Mouse (Mus musculus): ENCODE measurements around the gene Rsf1.

Gene Rsf1

DNA sequence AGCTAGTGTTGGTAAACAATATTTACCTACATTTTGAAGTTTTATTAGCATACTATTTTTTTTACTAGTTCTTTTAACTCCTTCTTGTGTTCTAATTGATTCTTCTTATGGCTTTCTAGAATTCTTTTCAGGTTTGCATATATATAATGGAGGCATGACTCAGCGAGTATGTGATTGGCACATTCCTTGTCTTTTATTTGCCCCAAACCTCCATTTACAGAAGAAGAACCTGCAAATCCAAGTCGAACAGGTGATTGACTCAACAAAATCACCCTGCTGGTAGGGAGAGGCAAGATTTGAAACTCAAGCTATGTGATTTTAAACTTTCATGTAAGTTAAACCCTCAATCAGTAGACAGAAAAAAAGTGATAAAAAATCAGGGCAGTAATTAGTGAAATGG is 51.6 kb downstream of the Rsf1 start:
- no peak for DNase-seq (ENCODE audit: low spot score in 2 of 2)

- no peak for DNase-seq (ENCODE audit: low spot score in 2 of 2)
Observed at GRCm38 (mm10) chr7:97632897-97633296, 53.2 kb downstream of the Rsf1 start.

- DNase-seq (ENCODE audit: low spot score in 2 of 2): no peak
Observed at GRCm38 (mm10) chr7:97645060-97645459, 65.4 kb downstream of the Rsf1 start.

DNA sequence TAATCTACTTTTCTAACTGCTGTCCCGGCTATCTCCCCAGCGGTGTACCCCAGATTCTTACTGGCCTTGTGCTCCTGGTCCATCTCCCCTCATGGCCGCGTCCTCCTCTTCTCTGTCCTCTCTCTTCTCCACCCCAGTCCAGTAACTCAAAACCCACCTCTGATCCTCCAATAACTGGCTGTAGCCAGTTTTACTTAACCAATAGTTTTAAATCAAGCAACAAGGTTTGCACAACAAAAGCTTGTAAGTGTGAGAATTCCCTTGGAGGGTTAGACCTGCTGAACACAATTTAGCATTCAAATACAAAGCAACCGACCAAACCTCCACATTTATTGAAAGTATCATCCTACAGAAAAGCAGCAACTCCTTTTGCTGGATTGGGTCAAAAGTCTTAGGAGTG is 68.0 kb downstream of the Rsf1 start:
- no peak for DNase-seq (ENCODE audit: low spot score in 2 of 2)

DNA sequence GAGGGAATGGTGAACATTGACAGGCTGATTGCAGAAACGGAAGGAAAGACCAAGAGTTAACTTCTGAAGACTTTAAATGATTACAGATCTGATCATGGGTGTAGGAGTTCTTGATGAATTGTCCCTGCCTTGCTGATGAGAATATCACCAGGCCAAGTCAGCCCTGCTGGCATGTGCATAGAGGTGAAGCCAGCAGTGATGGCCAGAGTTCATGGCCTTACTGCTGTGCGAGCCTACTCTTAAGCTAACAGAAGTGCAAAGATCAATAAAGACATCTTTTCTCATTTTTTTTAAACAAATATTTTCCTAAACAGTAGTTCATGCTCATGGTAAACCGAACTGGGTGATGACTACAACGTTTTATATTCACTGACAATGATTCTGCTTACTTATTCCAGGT is 71.0 kb downstream of the Rsf1 start:
- no peak for DNase-seq (ENCODE audit: low spot score in 2 of 2)

DNA sequence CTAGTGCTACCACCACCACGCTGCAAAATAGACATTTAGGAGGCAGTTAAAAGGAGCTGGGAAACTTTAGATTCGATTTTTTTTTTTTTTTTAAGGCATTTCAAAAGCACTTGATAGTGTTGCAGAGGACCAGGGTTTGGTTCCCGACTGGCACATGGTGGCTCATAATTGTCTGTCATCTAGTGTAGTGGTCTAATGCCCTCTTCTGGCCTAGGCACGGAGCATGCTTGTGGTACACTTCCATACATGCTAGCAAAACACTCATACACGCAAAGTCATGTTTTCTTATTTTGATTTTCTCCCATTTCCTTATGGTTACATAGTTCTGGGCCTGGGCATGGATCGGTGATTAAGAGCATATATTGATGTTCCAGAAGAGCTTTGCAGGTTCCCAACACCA is 76.5 kb downstream of the Rsf1 start:
- no peak for DNase-seq (ENCODE audit: low spot score in 2 of 2)

GRCm38 (mm10) chr7:97661634-97662033 is 81.9 kb downstream of the Rsf1 start:
- DNase-seq (ENCODE audit: low spot score in 2 of 2): no peak

- DNase-seq (ENCODE audit: low spot score in 2 of 2): peak in 1 of 2 experiments; percentile 44
Observed at GRCm38 (mm10) chr7:97679239-97679638, 99.5 kb downstream of the Rsf1 start.

GRCm38 (mm10) chr7:97687831-97688230 is 108.1 kb downstream of the Rsf1 start:
- no peak for DNase-seq (ENCODE audit: low spot score in 2 of 2)

GRCm38 (mm10) chr7:97695441-97695840 is 115.8 kb downstream of the Rsf1 start:
- DNase-seq (ENCODE audit: low spot score in 2 of 2): no peak

GRCm38 (mm10) chr7:97696133-97696505 is 116.4 kb downstream of the Rsf1 start:
- DNase-seq (ENCODE audit: low spot score in 2 of 2): peak; percentile 23 to 29

GRCm38 (mm10) chr7:97696506-97697254 is 117.0 kb downstream of the Rsf1 start, which contains the start of gene Clns1a:
Gene Clns1a (plus strand): TSS chr7:97696634.
- peak; percentile 84 to 89 for DNase-seq (ENCODE audit: low spot score in 2 of 2)

- DNase-seq (ENCODE audit: low spot score in 2 of 2): no peak
Observed at GRCm38 (mm10) chr7:97700173-97700572, 120.5 kb downstream of the Rsf1 start.

GRCm38 (mm10) chr7:97701106-97701505 is 121.4 kb downstream of the Rsf1 start:
- no peak for DNase-seq (ENCODE audit: low spot score in 2 of 2)

GRCm38 (mm10) chr7:97707123-97707522 is 127.4 kb downstream of the Rsf1 start:
- DNase-seq (ENCODE audit: low spot score in 2 of 2): no peak

DNA sequence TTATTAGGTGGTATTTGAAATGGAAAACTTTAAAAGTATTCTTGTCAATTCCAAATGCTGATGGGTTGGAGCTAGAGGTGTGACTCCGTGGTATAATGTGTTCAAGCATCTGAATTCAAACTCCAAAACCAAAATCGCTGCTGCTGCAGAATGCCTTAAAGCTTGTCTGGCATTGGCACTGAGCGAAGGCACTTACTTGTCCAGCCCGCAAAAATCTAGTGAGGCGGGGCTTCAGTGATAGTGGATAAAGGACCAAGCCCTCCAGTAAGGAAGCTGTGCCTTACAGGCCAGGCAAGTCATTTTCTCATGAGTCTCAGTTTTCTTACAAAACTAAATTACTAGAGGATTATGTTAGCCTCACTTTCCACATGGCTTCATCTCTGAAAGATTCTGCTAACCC is 128.1 kb downstream of the Rsf1 start:
- no peak for DNase-seq (ENCODE audit: low spot score in 2 of 2)

DNA sequence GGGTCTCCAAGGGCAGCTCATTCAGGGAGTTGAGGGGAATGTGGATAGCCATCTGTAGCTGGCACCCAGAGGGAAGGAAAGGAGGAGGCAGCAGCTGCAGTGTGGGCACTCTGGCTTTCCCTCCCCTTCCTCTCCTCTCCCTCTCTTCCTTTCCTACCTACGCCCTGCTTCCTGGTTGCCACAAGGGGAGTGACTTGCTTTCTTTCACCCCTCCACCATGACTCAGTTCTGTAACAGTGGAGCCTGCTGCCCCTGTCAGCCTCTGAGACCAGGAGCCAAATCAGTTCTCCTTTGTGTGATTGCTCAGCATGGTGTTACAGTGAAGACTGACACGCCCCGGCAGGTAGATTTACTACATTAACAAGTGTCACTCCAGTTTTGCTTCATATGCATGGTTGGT is 129.5 kb downstream of the Rsf1 start:
- DNase-seq (ENCODE audit: low spot score in 2 of 2): no peak

DNA sequence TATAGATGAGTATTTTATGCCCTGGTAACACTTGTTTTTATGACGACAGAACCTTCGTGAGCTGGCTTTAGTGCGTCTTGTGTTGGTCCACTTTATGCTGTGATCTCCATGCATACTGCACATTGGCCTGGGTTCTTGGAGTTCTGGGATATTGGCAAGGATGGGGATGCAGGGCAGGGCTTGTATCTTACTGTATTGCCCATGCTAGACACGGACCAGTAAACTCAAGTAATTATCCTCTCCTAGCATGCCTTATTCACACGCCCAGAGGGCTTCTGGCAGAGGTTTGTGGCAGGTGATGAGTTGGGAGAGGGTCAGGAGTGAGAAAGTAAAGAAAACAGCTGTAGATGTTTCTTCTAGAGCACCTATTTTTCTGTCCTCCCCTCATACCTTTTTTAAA is 135.0 kb downstream of the Rsf1 start:
- no peak for DNase-seq (ENCODE audit: low spot score in 2 of 2)

DNA sequence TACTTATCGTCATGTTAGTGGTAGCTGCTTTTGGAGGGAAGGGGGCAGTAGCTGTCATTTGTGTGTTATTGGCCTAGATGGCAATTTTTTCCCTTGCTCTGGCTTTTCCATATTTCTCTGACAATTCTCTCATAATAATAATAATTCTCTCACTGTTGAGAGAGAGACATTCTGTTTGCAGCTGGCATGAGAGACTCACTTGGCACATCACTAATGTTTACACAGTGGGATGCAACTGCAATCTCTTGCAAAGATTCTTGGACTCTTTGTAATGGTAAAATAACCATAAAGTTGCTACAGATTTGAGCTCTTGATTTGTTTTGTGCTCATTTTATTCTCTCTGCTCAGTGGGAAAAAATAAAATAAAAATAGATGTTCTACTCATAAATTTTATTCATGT is 137.6 kb downstream of the Rsf1 start:
- no peak for DNase-seq (ENCODE audit: low spot score in 2 of 2)

GRCm38 (mm10) chr7:97719078-97719477 is 139.4 kb downstream of the Rsf1 start:
- no peak for DNase-seq (ENCODE audit: low spot score in 2 of 2)

- DNase-seq (ENCODE audit: low spot score in 2 of 2): no peak
Observed at GRCm38 (mm10) chr7:97720109-97720508, 140.4 kb downstream of the Rsf1 start.

- DNase-seq (ENCODE audit: low spot score in 2 of 2): peak in 1 of 2 experiments; percentile 64
Observed at GRCm38 (mm10) chr7:97722278-97722918, 142.7 kb downstream of the Rsf1 start.

All from thymus, postnatal 10 days (tissue).